Mouse (Mus musculus): ENCODE results near the gene Pgk1. TPM values are rescaled to one million over a fixed set of nuclear protein-coding genes. Genes with fewer than 3 reads are reported as not detected.
A peak's percentile ranks its signal among the peaks of the same experiment; 100 is the strongest.

Gene Pgk1
- polyA plus RNA-seq, 1 experiment = 508 TPM

DNA sequence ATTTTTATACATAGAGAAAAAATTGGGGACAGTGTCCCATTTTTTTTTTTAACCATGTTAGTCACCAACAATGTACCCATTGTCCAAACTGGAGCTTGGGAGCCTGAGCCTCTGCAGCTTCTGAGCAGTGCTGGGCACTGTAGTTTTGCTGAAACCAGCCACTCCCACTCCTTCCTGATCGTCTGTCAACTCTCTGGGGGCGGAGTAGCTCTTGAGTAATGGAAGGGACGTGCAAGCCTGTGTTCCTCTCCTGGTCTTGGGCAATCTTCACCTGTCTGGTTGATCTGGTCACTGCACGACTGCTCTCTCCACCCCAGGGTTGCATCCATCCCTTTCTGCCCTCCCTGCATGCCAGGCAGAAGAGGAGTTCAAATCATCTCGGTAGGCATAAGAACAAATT lies 22.9 kb upstream of the Pgk1 start:
- H3K4me1 ChIP-seq (ENCODE audit: control insufficient read depth, insufficient read depth, low read length) = no peaks in the 10 kb centered on the region

DNA sequence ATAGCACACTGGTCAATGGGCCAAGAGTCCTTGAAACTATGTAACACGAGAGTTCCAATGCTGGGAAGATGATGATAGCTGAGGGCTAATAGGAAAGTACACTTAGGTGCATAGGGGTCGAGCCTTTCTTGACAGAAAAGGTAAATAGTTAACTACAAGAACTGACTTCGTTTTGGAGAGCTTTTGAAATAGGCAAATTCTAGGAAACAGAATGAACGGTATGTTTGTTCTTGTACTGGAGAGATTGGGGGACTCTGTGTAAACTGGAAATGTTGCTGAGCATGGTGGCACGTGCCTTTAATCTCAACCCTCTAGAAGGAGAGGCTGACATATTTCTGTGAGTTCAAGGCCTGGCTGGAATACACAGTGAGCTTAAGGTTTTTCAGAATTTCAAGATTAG lies 22.3 kb upstream of the Pgk1 start:
- Histone ChIP-seq H3K4me3 (replicated peaks; ENCODE audit: insufficient read depth, low read depth, low read length) (no peak overlapping the region), H3K4me1 (ENCODE audit: control insufficient read depth, insufficient read depth, low read length) (no peaks in the 10 kb centered on the region), H3K27me3 (ENCODE audit: control insufficient read depth, insufficient read depth, low read length) (no peaks in the 10 kb centered on the region), H3K27ac (ENCODE audit: insufficient read depth, low read length) (no peak overlapping the region)
- no peak for DNase-seq
- 76% methylated on average over 5 of the region's 5 CpGs for WGBS
- TF ChIP-seq POLR2A (IDR thresholded peaks at IDR 0.05; ENCODE audit: borderline replicate concordance, insufficient read depth, low read length) (no peak), CTCF (IDR thresholded peaks at IDR 0.05; ENCODE audit: borderline replicate concordance, insufficient read depth, low read depth, low read length) (no peak)

More for the DNA sequence above, 22.9 kb upstream of the Pgk1 start:
- 51% methylated on average over 5 of the region's 5 CpGs for WGBS
- Histone ChIP-seq H3K27ac (ENCODE audit: insufficient read depth, low read length) (no peak overlapping the region), H3K27me3 (ENCODE audit: control insufficient read depth, insufficient read depth, low read length) (no peaks in the 10 kb centered on the region), H3K4me3 (replicated peaks; ENCODE audit: insufficient read depth, low read depth, low read length) (no peak overlapping the region)
- no peak for DNase-seq
- no peak for TF ChIP-seq POLR2A (IDR thresholded peaks at IDR 0.05; ENCODE audit: borderline replicate concordance, insufficient read depth, low read length)
- TF ChIP-seq CTCF (IDR thresholded peaks at IDR 0.05; ENCODE audit: borderline replicate concordance, insufficient read depth, low read depth, low read length) = no peak

DNA sequence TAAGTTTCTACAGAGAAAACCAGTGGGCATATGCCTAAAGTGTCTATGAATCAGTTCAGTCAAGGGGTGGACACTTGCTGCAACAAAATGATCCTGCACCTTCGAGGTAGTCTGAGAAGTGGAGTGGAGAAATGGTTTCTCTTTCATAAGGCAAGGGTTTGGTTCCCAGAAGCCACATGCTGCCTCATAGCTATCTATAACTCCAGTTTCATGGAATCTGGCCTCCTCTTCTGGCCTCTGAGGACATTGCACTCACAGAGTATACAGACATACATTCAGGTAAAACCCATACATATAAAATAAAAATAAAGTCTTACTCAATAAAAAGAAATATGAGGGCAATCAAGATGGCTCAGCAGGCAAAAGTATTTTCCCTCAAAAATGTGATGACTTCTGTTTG lies 21.8 kb upstream of the Pgk1 start:
- no peak overlapping the region for H3K27ac ChIP-seq (ENCODE audit: insufficient read depth, low read length)
- 72% methylated on average over 1 of the region's 1 CpGs for WGBS
- TF ChIP-seq CTCF (IDR thresholded peaks at IDR 0.05; ENCODE audit: borderline replicate concordance, insufficient read depth, low read depth, low read length) (no peak), POLR2A (IDR thresholded peaks at IDR 0.05; ENCODE audit: borderline replicate concordance, insufficient read depth, low read length) (no peak)
- H3K27me3 ChIP-seq (ENCODE audit: control insufficient read depth, insufficient read depth, low read length) = no peaks in the 10 kb centered on the region
- no peaks in the 10 kb centered on the region for H3K4me1 ChIP-seq (ENCODE audit: control insufficient read depth, insufficient read depth, low read length)
- H3K4me3 ChIP-seq (replicated peaks; ENCODE audit: insufficient read depth, low read depth, low read length) = no peak overlapping the region
- no peak for DNase-seq

DNA sequence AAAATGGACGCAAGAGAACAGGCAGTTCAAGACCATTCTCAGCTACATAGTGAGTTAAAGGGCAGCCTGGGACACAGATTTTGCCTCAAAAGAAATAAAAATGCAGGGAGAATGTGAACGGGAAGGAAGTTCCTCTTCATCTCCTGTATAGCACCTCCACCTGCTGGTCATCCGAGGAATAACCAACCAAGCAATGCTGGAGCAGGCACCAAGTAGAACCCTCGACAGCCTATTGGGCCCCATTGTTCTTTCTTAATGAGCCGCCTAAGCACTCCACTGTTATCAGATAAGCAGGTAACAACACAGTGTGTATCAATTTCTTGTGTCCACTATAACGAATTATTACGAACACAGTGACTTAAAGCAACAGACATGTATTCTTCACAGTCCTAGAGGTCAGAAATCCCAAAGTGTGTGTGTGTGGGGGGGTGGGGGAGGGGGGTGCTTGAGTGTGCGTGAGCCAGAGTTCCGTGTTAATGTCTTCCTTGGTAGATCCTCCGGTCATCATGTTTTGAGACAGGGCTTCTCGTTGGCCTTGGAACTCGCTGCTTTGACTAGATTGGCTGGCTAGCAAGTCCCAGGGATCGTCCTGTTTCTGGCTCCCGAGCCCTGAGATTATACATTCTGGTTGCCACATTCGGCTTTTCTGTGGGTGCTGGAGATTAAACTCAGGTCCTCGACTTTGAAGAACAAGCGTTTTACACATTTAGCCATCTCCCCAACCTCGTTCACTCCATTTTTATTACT lies 15.6 kb upstream of the Pgk1 start:
- DNase-seq = peak; percentile 62 to 72
- H3K4me1 ChIP-seq (ENCODE audit: control insufficient read depth, insufficient read depth, low read length) = no peaks in the 10 kb centered on the region
- 12% methylated on average over 18 of the region's 18 CpGs for WGBS
- peak; percentile 62; the same call in 1 of the 2 replicates for TF ChIP-seq CTCF (IDR thresholded peaks at IDR 0.05; ENCODE audit: borderline replicate concordance, insufficient read depth, low read depth, low read length)
- no peak for TF ChIP-seq POLR2A (IDR thresholded peaks at IDR 0.05; ENCODE audit: borderline replicate concordance, insufficient read depth, low read length)
- peak overlapping the region; percentile 35 for H3K4me3 ChIP-seq (replicated peaks; ENCODE audit: insufficient read depth, low read depth, low read length)
- no peak overlapping the region for H3K27ac ChIP-seq (ENCODE audit: insufficient read depth, low read length)
- no peaks in the 10 kb centered on the region for H3K27me3 ChIP-seq (ENCODE audit: control insufficient read depth, insufficient read depth, low read length)

DNA sequence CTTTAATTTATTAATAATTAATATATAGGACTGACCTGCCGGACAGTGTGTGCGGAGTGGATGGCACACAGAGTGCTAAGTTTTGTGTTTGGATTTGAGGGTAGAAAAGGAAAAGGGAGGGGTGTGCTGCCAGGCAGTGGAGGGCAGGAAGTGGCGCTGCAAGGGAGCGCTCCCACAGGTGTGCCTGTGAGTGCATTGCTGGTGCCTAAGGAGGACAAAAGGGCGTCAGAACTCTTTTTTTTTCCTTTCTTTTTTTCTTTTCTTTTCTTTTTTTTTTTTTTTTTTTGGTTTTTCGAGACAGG lies 15.1 kb upstream of the Pgk1 start:
- no peak overlapping the region for H3K27ac ChIP-seq (ENCODE audit: insufficient read depth, low read length)
- no peaks in the 10 kb centered on the region for H3K4me1 ChIP-seq (ENCODE audit: control insufficient read depth, insufficient read depth, low read length)
- no peak for DNase-seq
- 52% methylated on average over 5 of the region's 6 CpGs for WGBS
- no peak for TF ChIP-seq CTCF (IDR thresholded peaks at IDR 0.05; ENCODE audit: borderline replicate concordance, insufficient read depth, low read depth, low read length)
- H3K4me3 ChIP-seq (replicated peaks; ENCODE audit: insufficient read depth, low read depth, low read length) = no peak overlapping the region
- H3K27me3 ChIP-seq (ENCODE audit: control insufficient read depth, insufficient read depth, low read length) = no peaks in the 10 kb centered on the region

DNA sequence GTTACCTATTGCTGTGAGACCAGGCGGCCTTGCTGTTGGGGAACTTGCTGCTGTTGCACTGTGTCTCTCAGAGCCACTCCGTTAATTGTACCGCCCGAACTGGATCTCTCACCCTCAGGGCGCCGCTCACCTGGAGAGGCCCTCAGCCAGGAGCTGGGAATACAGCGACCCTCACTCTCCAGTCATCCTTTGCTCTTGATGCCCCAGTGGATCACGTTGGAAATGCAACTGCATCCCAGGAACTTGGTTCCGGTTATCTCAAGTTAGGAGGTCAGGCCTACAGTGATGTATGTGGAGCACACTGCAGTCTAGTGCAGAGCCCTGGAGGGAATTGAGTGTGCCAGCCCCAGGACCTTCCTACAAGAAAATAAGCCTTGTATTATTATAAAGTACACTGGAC lies 10.6 kb upstream of the Pgk1 start:
- H3K4me1 ChIP-seq (ENCODE audit: control insufficient read depth, insufficient read depth, low read length) = no peaks in the 10 kb centered on the region
- WGBS = 60% methylated on average over 9 of the region's 9 CpGs
- TF ChIP-seq CTCF (IDR thresholded peaks at IDR 0.05; ENCODE audit: borderline replicate concordance, insufficient read depth, low read depth, low read length) (no peak), POLR2A (IDR thresholded peaks at IDR 0.05; ENCODE audit: borderline replicate concordance, insufficient read depth, low read length) (no peak)

DNA sequence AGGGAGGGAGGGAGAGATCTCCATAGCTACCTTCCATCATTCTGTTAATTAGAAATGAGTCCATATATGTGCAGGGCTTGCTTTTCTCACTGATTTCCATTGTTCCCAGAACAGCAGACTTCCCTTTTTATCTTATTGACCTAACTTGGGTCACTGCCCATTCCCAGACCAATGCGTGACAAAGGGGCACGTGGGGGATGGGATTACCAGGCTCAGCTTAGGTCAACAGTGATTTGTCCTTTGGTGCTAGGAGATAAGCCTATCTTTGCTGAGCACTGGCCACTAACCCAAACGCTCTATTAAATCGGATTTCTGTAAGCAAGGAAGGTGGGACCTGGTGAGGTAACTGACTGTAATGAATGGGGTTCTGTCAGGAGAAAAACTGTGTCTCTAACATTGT lies 2.6 kb upstream of the Pgk1 start:
- H3K27ac ChIP-seq (ENCODE audit: insufficient read depth, low read length) = no peak overlapping the region
- TF ChIP-seq CTCF (IDR thresholded peaks at IDR 0.05; ENCODE audit: borderline replicate concordance, insufficient read depth, low read depth, low read length) (no peak), POLR2A (IDR thresholded peaks at IDR 0.05; ENCODE audit: borderline replicate concordance, insufficient read depth, low read length) (no peak)
- WGBS = 57% methylated on average over 4 of the region's 4 CpGs
- H3K4me3 ChIP-seq (replicated peaks; ENCODE audit: insufficient read depth, low read depth, low read length) = no peak overlapping the region
- DNase-seq = no peak
- no peaks in the 10 kb centered on the region for H3K27me3 ChIP-seq (ENCODE audit: control insufficient read depth, insufficient read depth, low read length)
- H3K4me1 ChIP-seq (ENCODE audit: control insufficient read depth, insufficient read depth, low read length) = no peaks in the 10 kb centered on the region; the same call in 1 of the 2 replicates

More for the DNA sequence above, 10.6 kb upstream of the Pgk1 start:
- no peak for DNase-seq
- no peaks in the 10 kb centered on the region for H3K27me3 ChIP-seq (ENCODE audit: control insufficient read depth, insufficient read depth, low read length)
- H3K27ac ChIP-seq (ENCODE audit: insufficient read depth, low read length) = no peak overlapping the region
- no peak overlapping the region for H3K4me3 ChIP-seq (replicated peaks; ENCODE audit: insufficient read depth, low read depth, low read length)

DNA sequence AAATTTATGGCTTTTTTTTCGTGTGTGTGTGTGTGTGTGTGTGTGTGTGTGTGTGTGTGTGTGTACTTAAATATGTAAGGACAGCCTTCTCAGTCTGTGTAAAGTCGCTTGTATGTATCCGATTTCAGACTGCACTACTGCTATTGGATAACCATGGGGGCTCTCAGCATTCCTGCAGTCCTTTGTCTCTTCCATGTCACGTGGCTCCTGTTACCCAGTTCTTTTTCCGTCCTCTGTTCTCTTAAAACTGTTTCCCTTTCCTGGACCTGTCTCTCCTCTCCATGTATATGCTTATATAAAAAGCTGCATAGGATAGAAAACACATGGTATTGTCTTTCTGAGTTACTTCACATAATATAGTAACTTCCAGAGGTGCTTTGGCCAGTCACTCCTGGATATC lies 1.2 kb upstream of the Pgk1 start:
- Histone ChIP-seq H3K27me3 (ENCODE audit: control insufficient read depth, insufficient read depth, low read length) (no peaks in the 10 kb centered on the region), H3K4me3 (replicated peaks; ENCODE audit: insufficient read depth, low read depth, low read length) (no peak overlapping the region), H3K4me1 (ENCODE audit: control insufficient read depth, insufficient read depth, low read length) (peaks cover 2% of the 10 kb centered on the region; the same call in 1 of the 2 replicates), H3K27ac (ENCODE audit: insufficient read depth, low read length) (no peak overlapping the region)
- WGBS = 28% methylated on average over 5 of the region's 5 CpGs
- no peak for TF ChIP-seq CTCF (IDR thresholded peaks at IDR 0.05; ENCODE audit: borderline replicate concordance, insufficient read depth, low read depth, low read length)
- DNase-seq = no peak
